Mouse (Mus musculus): Measurements from ENCODE around the gene D930007J09Rik. TPM values are rescaled to one million over a fixed set of nuclear protein-coding genes. Genes with fewer than 3 reads are reported as not detected.

The D930007J09Rik gene
- total and polyA plus RNA-seq, 3 experiments: 1.7 TPM; not detected in 2

Other genes starting within 250 kb of the D930007J09Rik start
- gene Mylk4, start 18.9 kb downstream of the D930007J09Rik start, total RNA-seq (2021): not detected
- not detected in 2 replicates for gene Mylk4, start 18.9 kb downstream of the D930007J09Rik start, polyA plus RNA-seq (2012; rRNA removed)
- gene Wrnip1, start 811 bp downstream of the D930007J09Rik start, total RNA-seq (2021): 10 to 100 TPM; 33.4 to 37.7 TPM
- gene Wrnip1, start 811 bp downstream of the D930007J09Rik start, polyA plus RNA-seq (2012; rRNA removed): 46.7 and 47.1 TPM in 2 replicates
- gene Serpinb1a, start 48.3 kb upstream of the D930007J09Rik start, total RNA-seq (2021): 10 to 100 TPM; 22.7 to 71.9 TPM
- gene Serpinb1a, start 48.3 kb upstream of the D930007J09Rik start, polyA plus RNA-seq (2012; rRNA removed): 17.6 and 31.2 TPM in 2 replicates
- gene Serpinb1c, start 95.4 kb upstream of the D930007J09Rik start, total RNA-seq (2021): not detected
- not detected in 2 replicates for gene Serpinb1c, start 95.4 kb upstream of the D930007J09Rik start, polyA plus RNA-seq (2012; rRNA removed)
- 10 to 100 TPM; 28.3 to 31.1 TPM for gene Serpinb6b, start 162.4 kb upstream of the D930007J09Rik start, total RNA-seq (2021)
- 6.2 and 7.3 TPM in 2 replicates for gene Serpinb6b, start 162.4 kb upstream of the D930007J09Rik start, polyA plus RNA-seq (2012; rRNA removed)
- gene Serpinb9, start 200.4 kb upstream of the D930007J09Rik start, total RNA-seq (2021): 10 to 100 TPM; 19.0 to 19.4 TPM
- gene Serpinb9, start 200.4 kb upstream of the D930007J09Rik start, polyA plus RNA-seq (2012; rRNA removed): 3.0 TPM in 2 replicates
- gene Serpinb9b, start 224.6 kb upstream of the D930007J09Rik start, total RNA-seq (2021): under 1 TPM; 0.09 to 0.17 TPM
- gene Serpinb9b, start 224.6 kb upstream of the D930007J09Rik start, polyA plus RNA-seq (2012; rRNA removed): 0.04 TPM in 1 of 2 replicates, not detected in the other

Data from adrenal gland, adult 2 months (tissue).